Mouse (Mus musculus) forebrain, embryonic 14.5 days (tissue): ENCODE measurements at regions not wholly inside any gene's neighbourhood (a gene's known extent, or its start where the extent isn't known, plus 50 kb on each side); places are given as distances from the start of the nearest gene placed in this dataset.

Source experiments
- ATAC-seq: fragments of 200-750 bp; cut with Nextera tagmentation; 2 replicates; pipeline ENCODE4 v1.8.0; 2017; ENCODE audit warnings: mild to moderate bottlenecking, moderate library complexity
- DNase-seq: peaks from one replicate; pipeline ENCODE4 v3.0.0-alpha.2; 2015; ENCODE audit warnings: low spot score
- H3K27ac ChIP-seq: fragments of 300-500 bp; sonication (generic); 2 replicates; pipeline ENCODE4 v1.5.1; 2014; ENCODE audit warnings: low read depth, mild to moderate bottlenecking, control low read depth, low read length, moderate library complexity
- H3K27me3 ChIP-seq: fragments of 300-500 bp; sonication (generic); replicated peaks from 2 replicates; pipeline ENCODE4 v1.6.1; 2014; ENCODE audit warnings: low read length, control low read depth, mixed read lengths; ENCODE audit not compliant: control insufficient read depth, insufficient read depth
- H3K36me3 ChIP-seq: fragments of 300-500 bp; sonication (generic); 2 replicates; pipeline ENCODE4 v1.6.1; 2014; ENCODE audit warnings: low read length, control low read depth; ENCODE audit not compliant: control insufficient read depth, insufficient read depth
- H3K4me1 ChIP-seq: fragments of 300-500 bp; sonication (generic); 2 replicates; pipeline ENCODE4 v1.6.1; 2014; ENCODE audit warnings: antibody characterized with exemption, low read length, control low read depth; ENCODE audit not compliant: control insufficient read depth, insufficient read depth
- H3K4me2 ChIP-seq: fragments of 300-500 bp; sonication (generic); 2 replicates; pipeline ENCODE4 v1.6.1; 2014; ENCODE audit warnings: mild to moderate bottlenecking, control low read depth, low read length
- H3K4me3 ChIP-seq: fragments of 300-500 bp; sonication (generic); 2 replicates; pipeline ENCODE4 v1.5.1; 2014; ENCODE audit warnings: low read depth, low read length, control low read depth
- H3K9ac ChIP-seq: fragments of 300-500 bp; sonication (generic); 2 replicates; pipeline ENCODE4 v1.6.1; 2014; ENCODE audit warnings: mild to moderate bottlenecking, low read length, control low read depth, moderate library complexity
- H3K9me3 ChIP-seq: fragments of 300-500 bp; sonication (generic); replicated peaks from 2 replicates; pipeline ENCODE4 v1.6.1; 2016; ENCODE audit warnings: low read length, control low read depth, mixed read lengths; ENCODE audit not compliant: control insufficient read depth
- WGBS: fragments of 180-500 bp; shearing (Covaris S2); extraction: QIAGEN DNeasy Blood & Tissue Kit; methylation state at CpG from one replicate; pipeline ENCODE4 v1.1.7; 2014; 5-methylcytosine and 5-hydroxymethylcytosine counted together

DNA sequence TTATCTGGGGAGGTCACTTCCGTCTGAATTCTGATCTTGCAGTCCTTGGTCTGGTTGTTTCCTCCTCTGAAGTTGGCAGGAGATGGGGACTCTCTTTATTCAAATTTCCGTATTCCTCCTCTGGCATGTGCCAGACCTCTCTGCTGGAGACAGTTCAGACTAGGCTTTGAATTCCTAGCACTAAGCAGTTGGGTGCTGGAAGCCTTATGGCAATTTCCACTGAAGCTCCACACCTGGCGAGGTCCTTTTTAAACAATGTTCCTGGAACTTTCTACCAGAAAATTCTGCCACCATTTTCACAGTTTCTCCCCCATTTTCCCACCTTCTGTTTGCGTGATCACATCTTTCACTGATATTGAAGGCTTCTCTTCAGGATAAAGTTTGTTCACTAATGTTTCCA is 205.7 kb upstream of the Tyrp1 start:
- 71% methylated on average over 4 of the region's 4 CpGs for WGBS

DNA sequence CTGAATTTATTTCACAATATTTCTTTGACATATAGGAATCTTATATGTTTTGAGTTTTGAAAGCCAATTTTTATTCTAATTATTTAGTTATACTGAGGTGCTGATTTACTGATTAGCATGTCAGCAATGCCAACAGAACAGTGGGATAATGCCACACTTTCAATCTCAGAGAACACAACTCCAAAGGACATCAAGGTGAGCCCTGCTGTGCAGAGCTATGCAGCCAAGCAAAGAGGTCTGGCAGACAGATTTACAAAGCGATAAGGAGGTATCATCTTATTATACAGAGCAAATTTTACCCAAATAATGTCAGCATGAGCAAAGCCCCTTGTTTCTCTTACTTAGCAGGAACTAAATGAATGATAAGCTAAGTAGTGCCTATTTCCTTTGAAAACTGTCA is 204.7 kb upstream of the Tyrp1 start:
- DNase-seq, result no peak
- Histone ChIP-seq H3K9me3 (no peaks in the 10 kb centered on the region), H3K9ac (no peak overlapping the region), H3K27ac (no peak overlapping the region), H3K27me3 (no peaks in the 10 kb centered on the region), H3K4me3 (no peak overlapping the region), H3K4me1 (no peaks in the 10 kb centered on the region), H3K4me2 (no peak overlapping the region), H3K36me3 (no peaks in the 10 kb centered on the region)
- 68% methylated on average over 1 of the region's 1 CpGs for WGBS
- ATAC-seq, result no peak

More for the DNA sequence above, 205.7 kb upstream of the Tyrp1 start:
- DNase-seq (peak; percentile 5), ATAC-seq (no peak)
- Histone ChIP-seq H3K9me3 (no peaks in the 10 kb centered on the region), H3K4me1 (no peaks in the 10 kb centered on the region), H3K4me3 (no peak overlapping the region), H3K36me3 (no peaks in the 10 kb centered on the region), H3K27me3 (no peaks in the 10 kb centered on the region), H3K9ac (no peak overlapping the region), H3K27ac (no peak overlapping the region), H3K4me2 (no peak overlapping the region)

GRCm38 (mm10) chr4:80630260-80630659 is 203.7 kb upstream of the Tyrp1 start:
- Histone ChIP-seq H3K9ac (no peak overlapping the region), H3K4me3 (no peak overlapping the region), H3K27me3 (no peaks in the 10 kb centered on the region), H3K36me3 (no peaks in the 10 kb centered on the region), H3K9me3 (no peaks in the 10 kb centered on the region), H3K4me1 (no peaks in the 10 kb centered on the region), H3K27ac (no peak overlapping the region), H3K4me2 (no peak overlapping the region)
- ATAC-seq, result no peak
- no peak for DNase-seq

DNA sequence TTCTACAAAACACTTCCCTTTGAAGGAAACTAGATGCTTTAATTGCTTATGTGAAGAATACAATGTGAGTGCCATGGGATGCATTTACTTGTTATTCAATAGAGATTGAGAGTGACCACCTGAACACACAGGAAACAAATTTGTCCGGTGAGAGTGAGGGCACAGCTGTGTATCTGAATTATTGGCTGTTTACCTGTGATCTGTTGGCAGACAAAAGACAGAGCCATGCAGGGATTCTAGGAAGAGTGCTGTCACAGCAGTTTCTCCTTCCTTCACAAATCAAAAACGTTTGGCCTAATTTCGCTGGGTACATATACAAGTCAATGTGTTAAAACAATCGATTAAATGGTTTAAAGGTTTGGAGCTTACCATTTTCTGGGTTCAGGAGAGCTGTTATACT is 202.9 kb upstream of the Tyrp1 start:
- Histone ChIP-seq H3K9me3 (no peaks in the 10 kb centered on the region), H3K27me3 (no peaks in the 10 kb centered on the region), H3K4me3 (no peak overlapping the region), H3K36me3 (no peaks in the 10 kb centered on the region), H3K27ac (no peak overlapping the region), H3K4me1 (no peaks in the 10 kb centered on the region), H3K9ac (no peak overlapping the region), H3K4me2 (no peak overlapping the region)
- 82% methylated on average over 4 of the region's 4 CpGs for WGBS
- ATAC-seq, result no peak
- DNase-seq, result no peak

GRCm38 (mm10) chr4:80631441-80631840 is 202.5 kb upstream of the Tyrp1 start:
- Histone ChIP-seq H3K9me3 (no peaks in the 10 kb centered on the region), H3K4me2 (no peak overlapping the region), H3K9ac (no peak overlapping the region), H3K27ac (no peak overlapping the region), H3K4me3 (no peak overlapping the region), H3K27me3 (no peaks in the 10 kb centered on the region), H3K4me1 (no peaks in the 10 kb centered on the region), H3K36me3 (no peaks in the 10 kb centered on the region)
- no peak for DNase-seq
- ATAC-seq, result no peak
- 82% methylated on average over 4 of the region's 4 CpGs for WGBS

- no peak overlapping the region for H3K4me2 ChIP-seq
- DNase-seq (peak; percentile 1), ATAC-seq (no peak)
- H3K4me1 ChIP-seq, result no peaks in the 10 kb centered on the region
- no peak overlapping the region for H3K9ac ChIP-seq
- H3K36me3 ChIP-seq, result no peaks in the 10 kb centered on the region
- no peak overlapping the region for H3K4me3 ChIP-seq
- no peaks in the 10 kb centered on the region for H3K9me3 ChIP-seq
- no peaks in the 10 kb centered on the region for H3K27me3 ChIP-seq
- no peak overlapping the region for H3K27ac ChIP-seq
Measured at GRCm38 (mm10) chr4:80638381-80638780, 195.5 kb upstream of the Tyrp1 start.
